Mouse (Mus musculus): ENCODE results near the gene Dapp1. TPM values are rescaled to one million over a fixed set of nuclear protein-coding genes. Genes with fewer than 3 reads are reported as not detected.
"Not testable (repeated sequence)": the region's sequence is repeated elsewhere in the genome, so short reads cannot be mapped to it uniquely, and the experiment has no call there.

The Dapp1 gene
- polyA plus RNA-seq, 1 experiment from 2014 or later, result 6.9 TPM

- not testable (repeated sequence) for ATAC-seq (replicated peaks; ENCODE audit: low FRiP score); H3K4me1 ChIP-seq (replicated peaks; ENCODE audit: control insufficient read depth, insufficient read depth, low read length); H3K36me3 ChIP-seq (ENCODE audit: control insufficient read depth, insufficient read depth, low read length); H3K27ac ChIP-seq (ENCODE audit: low read depth, low read length); H3K4me2 ChIP-seq (ENCODE audit: low read depth, low read length, severe bottlenecking); H3K9ac ChIP-seq (ENCODE audit: low read length); H3K27me3 ChIP-seq (ENCODE audit: control insufficient read depth, insufficient read depth, low read length); H3K9me3 ChIP-seq (ENCODE audit: control insufficient read depth, low read length); H3K4me3 ChIP-seq (ENCODE audit: low read depth, low read length); DNase-seq (ENCODE audit: low spot score)
- no CpG with 5 or more reads among the region's 1 CpGs for WGBS
Measured at GRCm38 (mm10) chr3:137914567-137914966, 66.8 kb downstream of the Dapp1 start.

- DNase-seq (ENCODE audit: low spot score) (no peak), ATAC-seq (replicated peaks; ENCODE audit: low FRiP score) (no peak)
- no peaks in the 10 kb centered on the region for H3K27me3 ChIP-seq (ENCODE audit: control insufficient read depth, insufficient read depth, low read length)
- no peak overlapping the region for H3K9ac ChIP-seq (ENCODE audit: low read length)
- 74% methylated on average over 2 of the region's 2 CpGs for WGBS
- H3K4me1 ChIP-seq (replicated peaks; ENCODE audit: control insufficient read depth, insufficient read depth, low read length), result no peaks in the 10 kb centered on the region
- no peak overlapping the region for H3K27ac ChIP-seq (ENCODE audit: low read depth, low read length)
- no peaks in the 10 kb centered on the region for H3K36me3 ChIP-seq (ENCODE audit: control insufficient read depth, insufficient read depth, low read length)
- H3K4me3 ChIP-seq (ENCODE audit: low read depth, low read length), result no peak overlapping the region
- no peak overlapping the region for H3K4me2 ChIP-seq (ENCODE audit: low read depth, low read length, severe bottlenecking)
- no peaks in the 10 kb centered on the region for H3K9me3 ChIP-seq (ENCODE audit: control insufficient read depth, low read length)
Measured at GRCm38 (mm10) chr3:137913093-137913492, 68.3 kb downstream of the Dapp1 start.

DNA sequence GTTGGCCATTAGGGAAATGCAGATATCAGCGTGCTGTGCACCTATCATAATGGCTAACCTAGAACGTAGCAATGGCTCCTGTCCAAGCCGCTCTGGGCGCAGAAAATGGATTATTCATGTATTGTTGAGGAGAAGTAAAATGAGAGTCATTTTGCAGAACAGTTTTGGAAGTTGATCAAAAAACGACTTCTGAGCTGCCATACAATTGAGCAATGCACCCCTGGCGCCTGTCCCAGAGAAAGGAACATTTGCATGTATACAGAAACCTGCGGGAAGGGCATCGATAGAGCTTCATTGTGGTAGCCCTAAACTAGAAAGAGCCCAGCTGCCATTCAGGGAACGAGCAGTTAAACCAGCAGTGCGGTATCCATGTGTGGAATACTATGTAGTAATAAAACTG lies 81.2 kb downstream of the Dapp1 start:
- WGBS, result 91% methylated on average over 10 of the region's 10 CpGs
- no peak overlapping the region for H3K27ac ChIP-seq (ENCODE audit: low read depth, low read length)
- no peaks in the 10 kb centered on the region for H3K4me1 ChIP-seq (replicated peaks; ENCODE audit: control insufficient read depth, insufficient read depth, low read length)
- DNase-seq (ENCODE audit: low spot score) (no peak), ATAC-seq (replicated peaks; ENCODE audit: low FRiP score) (no peak)
- H3K9me3 ChIP-seq (ENCODE audit: control insufficient read depth, low read length), result no peaks in the 10 kb centered on the region
- H3K4me2 ChIP-seq (ENCODE audit: low read depth, low read length, severe bottlenecking), result no peak overlapping the region
- H3K27me3 ChIP-seq (ENCODE audit: control insufficient read depth, insufficient read depth, low read length), result no peaks in the 10 kb centered on the region
- no peak overlapping the region for H3K4me3 ChIP-seq (ENCODE audit: low read depth, low read length)
- no peak overlapping the region for H3K9ac ChIP-seq (ENCODE audit: low read length)
- H3K36me3 ChIP-seq (ENCODE audit: control insufficient read depth, insufficient read depth, low read length), result no peaks in the 10 kb centered on the region

DNA sequence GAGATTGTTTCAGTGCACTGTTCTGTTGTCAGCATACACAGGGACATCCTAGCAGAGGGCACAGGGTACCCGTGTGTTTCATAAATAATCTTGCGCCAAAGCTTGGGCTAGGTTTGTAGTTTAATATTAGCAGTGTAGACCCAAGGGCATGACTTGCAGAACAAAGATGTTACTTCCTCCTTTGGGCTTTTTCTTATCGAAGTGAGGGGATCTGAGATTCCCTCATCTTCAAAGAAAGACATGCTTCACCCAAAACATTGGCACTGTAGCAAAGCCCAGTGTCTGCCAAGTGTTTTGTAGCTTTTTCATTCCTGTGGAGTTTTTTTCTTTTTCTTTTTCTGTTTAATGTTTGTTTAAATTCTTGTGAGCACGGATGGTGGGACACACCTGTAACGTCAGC lies 83.7 kb downstream of the Dapp1 start:
- no peak for DNase-seq (ENCODE audit: low spot score)
- Histone ChIP-seq H3K27ac (ENCODE audit: low read depth, low read length) (no peak overlapping the region), H3K9ac (ENCODE audit: low read length) (no peak overlapping the region), H3K4me3 (ENCODE audit: low read depth, low read length) (no peak overlapping the region), H3K4me1 (replicated peaks; ENCODE audit: control insufficient read depth, insufficient read depth, low read length) (no peaks in the 10 kb centered on the region), H3K36me3 (ENCODE audit: control insufficient read depth, insufficient read depth, low read length) (no peaks in the 10 kb centered on the region; the same call in 1 of the 2 replicates), H3K9me3 (ENCODE audit: control insufficient read depth, low read length) (no peaks in the 10 kb centered on the region), H3K4me2 (ENCODE audit: low read depth, low read length, severe bottlenecking) (no peak overlapping the region), H3K27me3 (ENCODE audit: control insufficient read depth, insufficient read depth, low read length) (no peaks in the 10 kb centered on the region)
- 92% methylated on average over 5 of the region's 5 CpGs for WGBS
- ATAC-seq (replicated peaks; ENCODE audit: low FRiP score), result no peak

GRCm38 (mm10) chr3:137896867-137897266 lies 84.5 kb downstream of the Dapp1 start:
- WGBS, result 91% methylated on average over 3 of the region's 3 CpGs
- no peaks in the 10 kb centered on the region; the same call in 1 of the 2 replicates for H3K36me3 ChIP-seq (ENCODE audit: control insufficient read depth, insufficient read depth, low read length)
- no peak overlapping the region for H3K4me3 ChIP-seq (ENCODE audit: low read depth, low read length)
- no peak for ATAC-seq (replicated peaks; ENCODE audit: low FRiP score)
- no peak for DNase-seq (ENCODE audit: low spot score)
- H3K4me2 ChIP-seq (ENCODE audit: low read depth, low read length, severe bottlenecking), result no peak overlapping the region
- no peak overlapping the region for H3K27ac ChIP-seq (ENCODE audit: low read depth, low read length)
- H3K9ac ChIP-seq (ENCODE audit: low read length), result no peak overlapping the region
- H3K4me1 ChIP-seq (replicated peaks; ENCODE audit: control insufficient read depth, insufficient read depth, low read length), result no peaks in the 10 kb centered on the region
- no peaks in the 10 kb centered on the region for H3K27me3 ChIP-seq (ENCODE audit: control insufficient read depth, insufficient read depth, low read length)
- no peaks in the 10 kb centered on the region for H3K9me3 ChIP-seq (ENCODE audit: control insufficient read depth, low read length)

GRCm38 (mm10) chr3:137896386-137896785 lies 85.0 kb downstream of the Dapp1 start:
- H3K9ac ChIP-seq (ENCODE audit: low read length), result no peak overlapping the region
- DNase-seq (ENCODE audit: low spot score), result no peak
- H3K4me1 ChIP-seq (replicated peaks; ENCODE audit: control insufficient read depth, insufficient read depth, low read length), result no peaks in the 10 kb centered on the region
- H3K36me3 ChIP-seq (ENCODE audit: control insufficient read depth, insufficient read depth, low read length), result no peaks in the 10 kb centered on the region; the same call in 1 of the 2 replicates
- H3K27me3 ChIP-seq (ENCODE audit: control insufficient read depth, insufficient read depth, low read length), result no peaks in the 10 kb centered on the region
- no peak overlapping the region for H3K4me2 ChIP-seq (ENCODE audit: low read depth, low read length, severe bottlenecking)
- no peaks in the 10 kb centered on the region for H3K9me3 ChIP-seq (ENCODE audit: control insufficient read depth, low read length)
- H3K4me3 ChIP-seq (ENCODE audit: low read depth, low read length), result no peak overlapping the region
- no peak overlapping the region for H3K27ac ChIP-seq (ENCODE audit: low read depth, low read length)
- WGBS, result 73% methylated on average over 4 of the region's 4 CpGs
- no peak for ATAC-seq (replicated peaks; ENCODE audit: low FRiP score)

DNA sequence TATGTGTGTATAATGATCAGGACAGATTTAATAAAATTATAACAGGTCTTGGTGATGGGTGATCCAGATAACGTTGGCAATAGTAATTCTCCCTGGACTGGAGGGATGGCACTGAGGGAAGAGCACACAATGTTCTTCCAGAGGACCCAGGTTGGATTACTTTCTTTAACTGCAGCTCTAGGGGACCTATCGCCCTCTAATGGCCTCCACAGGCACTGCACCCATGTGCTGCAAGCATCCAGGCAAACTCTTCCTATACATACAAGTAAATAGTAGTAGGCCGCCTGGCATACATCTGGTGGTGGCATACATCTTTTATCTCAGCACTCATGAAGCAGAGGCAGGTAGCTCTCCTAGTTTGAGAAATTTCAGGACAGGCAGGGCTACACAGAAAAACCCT lies 86.1 kb downstream of the Dapp1 start:
- Histone ChIP-seq H3K27ac (ENCODE audit: low read depth, low read length) (no peak overlapping the region), H3K4me3 (ENCODE audit: low read depth, low read length) (no peak overlapping the region), H3K9me3 (ENCODE audit: control insufficient read depth, low read length) (no peaks in the 10 kb centered on the region), H3K9ac (ENCODE audit: low read length) (no peak overlapping the region), H3K4me1 (replicated peaks; ENCODE audit: control insufficient read depth, insufficient read depth, low read length) (no peaks in the 10 kb centered on the region), H3K27me3 (ENCODE audit: control insufficient read depth, insufficient read depth, low read length) (no peaks in the 10 kb centered on the region), H3K4me2 (ENCODE audit: low read depth, low read length, severe bottlenecking) (no peak overlapping the region), H3K36me3 (ENCODE audit: control insufficient read depth, insufficient read depth, low read length) (no peaks in the 10 kb centered on the region; the same call in 1 of the 2 replicates)
- ATAC-seq (replicated peaks; ENCODE audit: low FRiP score) (no peak), DNase-seq (ENCODE audit: low spot score) (peak; percentile 62)
- WGBS, result 94% methylated on average over 3 of the region's 3 CpGs

- no peaks in the 10 kb centered on the region for H3K9me3 ChIP-seq (ENCODE audit: control insufficient read depth, low read length)
- ATAC-seq (replicated peaks; ENCODE audit: low FRiP score), result no peak
- no peak overlapping the region for H3K4me3 ChIP-seq (ENCODE audit: low read depth, low read length)
- no peaks in the 10 kb centered on the region; the same call in 1 of the 2 replicates for H3K36me3 ChIP-seq (ENCODE audit: control insufficient read depth, insufficient read depth, low read length)
- H3K27ac ChIP-seq (ENCODE audit: low read depth, low read length), result no peak overlapping the region
- no peaks in the 10 kb centered on the region for H3K4me1 ChIP-seq (replicated peaks; ENCODE audit: control insufficient read depth, insufficient read depth, low read length)
- H3K9ac ChIP-seq (ENCODE audit: low read length), result no peak overlapping the region
- no peak for DNase-seq (ENCODE audit: low spot score)
- H3K4me2 ChIP-seq (ENCODE audit: low read depth, low read length, severe bottlenecking), result no peak overlapping the region
- WGBS, result 86% methylated on average over 4 of the region's 4 CpGs
- H3K27me3 ChIP-seq (ENCODE audit: control insufficient read depth, insufficient read depth, low read length), result no peaks in the 10 kb centered on the region
Measured at GRCm38 (mm10) chr3:137893789-137894188, 87.6 kb downstream of the Dapp1 start.

- no peaks in the 10 kb centered on the region for H3K27me3 ChIP-seq (ENCODE audit: control insufficient read depth, insufficient read depth, low read length)
- no peaks in the 10 kb centered on the region; the same call in 1 of the 2 replicates for H3K36me3 ChIP-seq (ENCODE audit: control insufficient read depth, insufficient read depth, low read length)
- H3K9ac ChIP-seq (ENCODE audit: low read length), result no peak overlapping the region
- no peak for DNase-seq (ENCODE audit: low spot score)
- WGBS, result 96% methylated on average over 4 of the region's 4 CpGs
- H3K27ac ChIP-seq (ENCODE audit: low read depth, low read length), result no peak overlapping the region
- ATAC-seq (replicated peaks; ENCODE audit: low FRiP score), result peak; percentile 68; the same call in 1 of the 2 replicates
- H3K4me1 ChIP-seq (replicated peaks; ENCODE audit: control insufficient read depth, insufficient read depth, low read length), result no peaks in the 10 kb centered on the region
- H3K4me2 ChIP-seq (ENCODE audit: low read depth, low read length, severe bottlenecking), result no peak overlapping the region
- no peaks in the 10 kb centered on the region for H3K9me3 ChIP-seq (ENCODE audit: control insufficient read depth, low read length)
- no peak overlapping the region for H3K4me3 ChIP-seq (ENCODE audit: low read depth, low read length)
Measured at GRCm38 (mm10) chr3:137892118-137892517, 89.2 kb downstream of the Dapp1 start.
